Mouse (Mus musculus) heart, postnatal 14 days (tissue): ENCODE measurements around the gene Cyp27a1. TPM values are rescaled to one million over a fixed set of nuclear protein-coding genes. Genes with fewer than 3 reads are reported as not detected.

ENCODE experiments used
- DNase-seq, 2 experiments: peaks; one replicate each; pipeline ENCODE4 v3.0.0; 2021 to 2022
- intact Hi-C: fragments of 180-260 bp; cut with DNase I; formaldehyde crosslinking; loops from one replicate; pipeline ENCODE4 v1.15.1; 2025
- total RNA-seq, 2 experiments: library from RNA; stranded (reverse); gene quantifications; 2 replicates each; pipeline ENCODE4 v1.2.3; 2021

The Cyp27a1 gene
- total RNA-seq, 2 experiments from 2014 or later = 10.4 to 17.1 TPM

DNA sequence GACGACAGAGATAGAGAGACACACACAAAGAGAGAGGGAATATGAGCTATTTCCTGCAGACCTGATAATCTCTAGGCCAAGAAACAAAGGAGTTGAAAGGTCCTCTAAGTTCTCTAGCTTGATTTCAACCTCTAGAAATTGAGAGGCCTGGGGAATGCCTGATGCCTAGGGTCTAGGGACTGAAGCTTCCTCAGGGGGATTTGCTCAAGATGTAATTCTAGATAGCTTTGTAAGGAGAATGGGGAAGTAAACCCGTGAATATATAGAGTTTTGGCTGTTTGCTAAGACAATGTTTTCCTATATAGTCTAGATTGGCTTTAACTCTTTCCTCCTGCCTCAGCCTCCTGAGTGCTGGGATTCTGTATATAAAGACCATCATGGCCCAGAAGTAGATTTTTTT, 1.6 kb downstream of the Cyp27a1 start:
- DNase-seq = no peak
- intact Hi-C loops = loop anchor here (5.0 kb wide), 1 partner anchor 47 kb away; no protein-coding TSS in a partner anchor

DNA sequence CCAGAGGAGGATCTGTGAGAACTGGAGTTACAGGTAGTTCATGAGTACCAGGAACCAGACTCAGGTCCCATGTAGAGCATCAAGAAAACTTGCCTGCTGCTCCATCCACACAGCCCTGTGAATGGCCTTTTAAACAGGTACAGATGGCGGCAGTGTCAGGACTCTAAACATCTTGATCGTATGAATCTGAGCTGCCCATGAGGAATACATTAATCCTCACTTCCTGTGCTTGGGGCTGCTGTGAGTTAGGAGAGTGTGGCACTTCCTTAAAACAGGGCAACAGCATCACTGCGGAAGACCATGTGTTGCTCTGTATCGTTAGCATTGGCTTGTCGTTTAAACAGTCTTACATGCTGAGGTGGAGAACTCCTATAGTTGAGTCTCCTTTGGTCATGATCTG, 2.1 kb downstream of the Cyp27a1 start:
- intact Hi-C loops = no loop called here
- DNase-seq = no peak

DNA sequence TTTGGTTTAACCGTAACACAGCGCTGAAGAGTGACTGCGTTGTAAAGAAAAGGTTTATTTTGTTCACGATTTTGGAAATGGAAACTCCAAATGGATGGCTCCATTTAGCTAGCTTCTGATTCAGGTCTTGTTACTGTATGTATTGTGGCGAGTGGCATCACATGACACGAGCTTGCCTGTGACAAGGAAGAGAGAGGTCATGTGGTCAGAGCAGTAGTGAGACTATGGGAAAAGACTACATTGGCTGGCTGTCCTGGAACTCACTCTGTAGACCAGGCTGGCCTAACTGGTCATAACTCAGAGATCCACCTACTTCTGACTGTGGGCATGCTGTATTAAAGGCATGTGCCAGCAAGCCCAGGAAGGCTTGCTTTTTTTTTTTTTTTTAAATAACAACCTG, 2.5 kb downstream of the Cyp27a1 start:
- intact Hi-C loops = no loop called here
- DNase-seq = no peak

DNA sequence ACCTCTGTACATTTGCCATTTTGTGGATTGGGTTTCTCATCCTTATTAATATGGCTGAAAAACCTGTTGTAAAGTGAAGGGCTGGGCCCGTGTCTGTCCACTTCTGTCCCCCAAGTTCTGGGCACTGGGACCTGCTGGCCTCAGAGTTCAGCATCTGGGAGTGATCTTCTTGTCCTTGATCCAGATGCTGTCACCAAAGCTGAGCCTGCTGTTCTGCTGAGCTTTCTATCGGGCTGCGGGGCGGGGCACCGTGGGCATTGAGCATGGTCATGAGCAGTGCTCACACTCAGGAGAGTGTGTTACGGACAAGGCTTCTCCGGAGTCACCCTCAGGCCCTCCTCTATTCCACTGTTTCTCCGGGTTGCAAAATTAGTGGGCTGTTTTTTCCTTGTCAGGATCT, 4.7 kb downstream of the Cyp27a1 start:
- no peak for DNase-seq
- intact Hi-C loops = no loop called here

DNA sequence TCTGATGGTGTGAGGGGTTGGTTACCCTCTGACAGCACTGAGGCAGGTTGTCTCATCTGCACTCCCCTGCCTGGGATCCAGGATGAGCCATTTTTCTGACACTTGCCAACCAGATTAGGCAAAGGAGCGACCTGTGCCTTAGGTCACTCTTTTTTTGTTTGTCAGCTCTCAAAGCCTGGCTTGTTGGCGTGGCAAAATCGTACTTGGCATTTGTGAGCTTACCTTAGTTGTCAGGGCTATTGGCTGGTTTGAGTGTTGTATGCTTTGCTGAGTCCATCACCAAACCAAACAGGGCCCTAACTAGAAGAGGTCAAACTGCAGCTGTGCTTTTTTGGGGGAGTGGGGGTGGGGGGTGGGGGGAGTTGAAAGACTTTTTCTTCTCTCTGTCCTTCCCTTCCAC, 5.9 kb downstream of the Cyp27a1 start:
- no peak for DNase-seq
- intact Hi-C loops = no loop called here

DNA sequence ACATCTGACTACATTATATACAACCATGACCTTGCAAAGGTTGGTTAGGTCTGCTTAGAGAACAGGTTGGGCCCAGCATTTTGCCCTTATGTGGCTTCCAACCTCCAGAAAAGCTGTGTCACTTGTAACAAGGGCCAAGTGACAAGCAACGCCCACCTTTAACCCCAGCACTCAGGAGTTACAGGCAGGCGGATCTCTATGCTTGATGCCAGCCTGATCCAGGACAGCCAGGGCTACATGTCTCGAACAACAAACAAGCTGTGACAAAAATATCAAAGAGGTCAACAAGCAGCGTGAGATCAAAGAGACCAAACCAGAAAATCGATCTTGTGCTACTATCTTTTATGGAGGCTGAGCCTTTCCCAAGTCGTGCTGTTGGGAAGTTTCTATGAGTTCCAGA, 8.3 kb downstream of the Cyp27a1 start:
- no peak for DNase-seq

DNA sequence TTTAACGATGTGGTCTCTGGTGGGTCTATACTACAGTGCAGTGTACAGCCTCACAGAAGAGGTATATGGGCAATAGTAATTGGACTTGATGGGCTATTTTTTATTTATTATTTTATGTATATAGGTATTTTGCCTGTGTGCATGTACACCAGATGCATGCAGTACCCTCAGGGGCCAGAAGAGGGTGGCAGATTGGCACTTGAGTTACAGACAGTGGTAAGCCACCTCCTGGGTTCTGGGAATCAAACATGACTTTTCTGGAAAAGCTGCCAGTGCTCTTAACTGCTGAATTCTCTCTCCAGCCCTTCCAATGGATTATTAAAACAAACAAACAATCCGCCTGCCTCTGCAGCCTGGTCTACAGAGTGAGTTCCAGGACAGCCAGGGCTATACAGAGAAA, 10.4 kb downstream of the Cyp27a1 start:
- intact Hi-C loops = no loop called here
- peak in 1 of 2 experiments; percentile 27 for DNase-seq

More for the DNA sequence above, 8.3 kb downstream of the Cyp27a1 start:
- intact Hi-C loops = no loop called here

DNA sequence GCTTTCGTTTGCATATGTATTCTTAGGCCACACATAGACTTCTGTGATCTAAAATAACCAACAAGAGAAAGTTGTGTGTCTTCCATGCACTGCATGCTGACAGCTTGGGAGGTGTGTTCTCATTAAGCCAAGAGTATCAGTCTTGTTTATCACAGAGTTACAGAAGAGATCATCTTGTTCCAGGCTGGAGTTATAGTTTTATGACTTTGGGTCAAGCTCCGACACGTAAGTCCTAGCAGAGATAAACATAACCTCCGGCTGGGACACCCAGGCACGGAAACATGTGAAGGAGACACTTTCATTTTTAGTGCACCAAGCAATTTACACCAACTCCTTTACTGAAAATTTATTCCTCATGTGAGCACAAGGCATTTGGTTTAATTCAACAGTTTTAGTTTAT, 12.7 kb downstream of the Cyp27a1 start:
- no peak for DNase-seq
- intact Hi-C loops = no loop called here

DNA sequence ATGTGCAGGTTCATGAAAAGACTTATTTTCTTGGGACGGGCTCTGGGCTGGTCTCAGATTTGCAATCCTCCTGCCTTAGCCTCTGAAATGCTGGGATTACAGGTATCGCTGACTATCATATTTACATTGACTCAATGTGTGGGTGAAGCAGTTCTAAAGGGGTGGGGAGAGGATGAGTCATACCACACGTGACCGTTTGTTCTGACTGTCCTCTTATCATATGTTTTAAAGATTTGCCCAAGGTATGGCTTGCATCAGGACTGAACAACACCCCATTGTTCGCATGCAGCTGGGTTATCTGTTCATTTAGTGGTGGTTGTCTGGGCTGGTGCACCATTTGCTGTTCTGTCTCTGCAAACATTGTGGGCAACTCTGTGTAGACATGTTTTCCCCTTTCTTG, 13.3 kb downstream of the Cyp27a1 start:
- DNase-seq = no peak
- intact Hi-C loops = no loop called here

DNA sequence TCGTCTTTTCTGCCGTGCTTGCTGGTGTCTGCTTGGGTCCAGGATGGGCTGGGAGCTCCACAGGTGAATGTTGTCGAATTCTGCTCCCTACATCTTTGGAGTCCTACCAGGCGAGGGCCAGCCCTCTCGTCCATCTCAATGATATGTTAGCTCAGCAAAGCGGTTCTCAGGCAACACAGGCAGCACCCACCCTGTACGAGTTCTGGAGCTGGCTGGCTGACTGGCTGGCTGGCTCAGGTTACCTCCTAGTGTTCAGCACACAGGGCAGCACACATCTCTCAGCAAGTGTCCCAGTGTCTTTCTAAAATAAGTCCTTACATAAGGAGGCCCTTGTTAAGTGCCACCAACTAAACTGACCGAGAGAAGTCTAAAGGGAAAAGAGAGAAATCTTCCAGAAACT, 15.1 kb downstream of the Cyp27a1 start:
- no peak for DNase-seq
- intact Hi-C loops = no loop called here

DNA sequence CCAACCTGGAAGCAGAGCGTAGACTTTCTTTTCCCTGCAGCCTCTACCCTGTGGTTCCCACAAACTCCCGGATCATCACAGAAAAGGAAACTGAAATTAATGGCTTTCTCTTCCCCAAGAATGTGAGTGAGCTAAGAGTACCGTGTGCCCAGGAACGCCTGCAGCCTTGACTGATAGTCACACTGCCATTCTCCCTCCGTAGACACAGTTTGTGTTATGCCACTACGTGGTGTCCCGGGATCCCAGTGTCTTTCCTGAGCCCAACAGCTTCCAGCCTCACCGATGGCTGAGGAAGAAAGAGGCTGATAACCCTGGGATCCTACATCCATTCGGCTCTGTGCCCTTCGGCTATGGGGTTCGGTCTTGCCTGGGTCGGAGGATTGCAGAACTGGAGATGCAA, 23.6 kb downstream of the Cyp27a1 start:
- DNase-seq = no peak
- intact Hi-C loops = no loop called here

DNA sequence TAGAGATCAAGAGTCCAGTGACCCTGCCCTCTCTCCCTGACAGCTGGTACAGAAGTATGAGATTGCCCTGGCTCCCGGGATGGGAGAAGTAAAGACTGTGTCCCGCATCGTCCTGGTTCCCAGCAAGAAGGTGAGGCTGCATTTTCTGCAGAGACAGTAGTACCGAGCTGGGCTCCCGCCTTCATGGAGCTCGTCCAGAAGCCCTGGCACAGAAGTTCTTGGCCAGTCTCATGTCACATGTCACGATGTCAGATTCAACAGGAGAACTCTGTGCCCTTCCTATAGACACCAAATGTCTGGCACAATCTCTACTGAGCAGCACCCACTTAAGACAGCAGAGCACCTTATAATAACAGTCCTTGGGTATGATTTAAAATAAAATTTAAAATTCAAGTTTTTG, 24.1 kb downstream of the Cyp27a1 start:
- no peak for DNase-seq
- intact Hi-C loops = no loop called here

DNA sequence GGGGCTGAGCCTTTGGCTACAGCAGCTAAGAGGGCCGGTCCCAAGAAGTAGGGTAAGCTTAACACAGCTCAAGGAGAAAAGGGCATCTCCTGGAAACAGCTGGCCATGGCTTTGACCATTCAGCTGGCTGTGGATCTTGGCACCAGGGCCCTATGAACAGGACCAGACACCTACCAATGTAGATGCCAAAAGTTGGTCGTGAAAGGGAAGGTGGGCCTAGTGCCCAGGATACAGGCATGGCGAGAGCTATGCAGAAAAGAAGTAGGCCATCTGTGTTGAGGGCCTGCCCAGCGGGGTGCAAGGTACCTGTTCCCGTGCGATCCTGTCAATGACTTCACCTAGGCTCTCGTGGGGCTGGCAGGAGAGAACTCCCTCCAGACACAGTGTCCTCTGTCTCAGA, 27.5 kb downstream of the Cyp27a1 start:
- intact Hi-C loops = no loop called here
- peak; percentile 27 to 30 for DNase-seq

DNA sequence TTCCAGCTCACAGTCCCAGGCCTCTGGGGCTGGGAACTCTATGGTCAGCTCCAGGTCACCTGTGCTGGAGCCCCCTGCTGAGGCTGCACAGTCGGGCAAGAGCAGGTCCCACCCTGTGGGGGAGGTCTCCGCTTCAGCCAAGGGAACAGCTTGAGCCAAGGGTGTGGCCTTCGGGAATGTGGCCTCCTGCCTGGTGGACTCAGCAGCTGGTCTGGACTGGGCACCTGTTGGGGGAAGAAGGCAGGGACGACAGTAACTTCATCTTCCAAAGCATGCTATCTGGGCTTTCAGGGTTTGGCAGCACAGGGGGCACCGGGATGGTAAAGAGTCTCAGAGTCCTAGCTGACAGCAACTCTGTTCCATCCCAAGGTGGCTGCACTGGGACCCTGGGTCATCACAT, 34.0 kb downstream of the Cyp27a1 start:
- intact Hi-C loops = no loop called here
- DNase-seq = no peak

DNA sequence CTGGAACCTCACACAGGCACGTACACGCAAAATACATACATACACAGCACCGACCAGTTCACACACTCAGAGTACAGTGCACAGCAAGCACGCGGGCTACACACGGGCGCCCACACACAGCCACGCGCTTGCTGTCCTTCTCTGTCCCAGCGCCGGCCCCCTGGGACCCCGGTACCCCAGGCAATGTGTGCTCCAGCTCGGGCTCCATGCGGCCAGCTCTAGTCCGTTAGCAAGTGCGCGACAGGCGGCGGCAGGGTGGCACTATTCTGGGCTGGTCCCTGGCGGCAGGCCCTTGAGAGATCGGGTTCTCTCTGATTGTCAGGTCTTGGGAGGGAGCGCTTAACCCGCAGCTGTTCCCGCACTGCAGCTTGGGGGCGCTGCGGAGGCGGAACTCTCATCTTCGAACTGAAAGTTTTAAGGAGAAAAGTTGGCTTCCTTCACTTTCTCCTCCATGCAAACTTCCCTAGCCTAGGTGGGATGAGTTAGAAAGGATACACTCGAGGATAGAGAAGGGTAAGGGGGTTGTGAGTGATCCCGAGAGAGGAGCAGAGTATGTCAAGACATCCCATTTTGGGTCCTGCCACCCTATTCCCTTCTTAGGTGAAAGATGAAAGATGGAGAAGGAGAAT, 35.4 kb downstream of the Cyp27a1 start, which contains the start of gene Prkag3:
Prkag3 (minus strand) TSS at position 579 of the 629 bp plus-strand sequence.
- peak; percentile 69 to 82 for DNase-seq
- intact Hi-C loops = no loop called here

DNA sequence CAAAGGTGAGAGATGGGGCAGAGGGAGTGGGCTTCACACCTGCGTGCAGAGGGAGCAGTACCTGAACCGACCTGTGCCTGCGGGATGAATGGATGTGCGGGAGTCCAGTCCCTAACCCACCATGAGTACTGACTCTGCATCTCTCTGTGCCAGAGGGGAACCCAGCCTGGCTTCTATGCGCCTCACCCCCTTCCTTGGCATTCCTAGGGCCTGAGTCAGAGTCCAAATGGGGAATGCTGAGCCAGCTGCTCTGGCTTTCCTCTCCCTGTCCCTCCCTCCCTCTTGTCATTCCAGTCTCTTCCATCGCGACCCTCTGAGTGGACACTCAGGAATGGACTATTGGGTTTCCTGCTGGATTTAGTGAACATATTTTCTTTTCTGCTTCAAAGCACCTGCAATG, 35.9 kb downstream of the Cyp27a1 start:
- intact Hi-C loops = no loop called here
- DNase-seq = peak; percentile 48 to 73

DNA sequence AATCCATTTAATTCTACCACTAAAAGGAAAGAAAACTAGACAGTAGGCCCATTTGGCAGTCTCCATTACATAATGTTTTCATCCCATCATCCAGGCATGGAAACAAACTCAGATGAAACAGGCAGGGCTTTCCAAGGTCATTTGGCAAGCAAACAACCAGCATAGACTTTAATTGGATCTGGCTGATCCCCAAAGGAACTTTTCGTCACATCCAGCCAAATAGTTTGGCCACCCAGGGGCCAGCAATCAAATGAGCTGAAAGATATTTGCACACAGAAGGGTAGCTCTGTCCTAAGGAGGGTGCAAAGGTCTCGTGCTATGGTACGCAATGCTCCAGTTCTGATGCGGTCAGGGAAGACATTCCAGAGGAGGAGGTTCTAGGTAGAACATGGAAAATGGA, 37.3 kb downstream of the Cyp27a1 start:
- intact Hi-C loops = no loop called here
- DNase-seq = no peak

DNA sequence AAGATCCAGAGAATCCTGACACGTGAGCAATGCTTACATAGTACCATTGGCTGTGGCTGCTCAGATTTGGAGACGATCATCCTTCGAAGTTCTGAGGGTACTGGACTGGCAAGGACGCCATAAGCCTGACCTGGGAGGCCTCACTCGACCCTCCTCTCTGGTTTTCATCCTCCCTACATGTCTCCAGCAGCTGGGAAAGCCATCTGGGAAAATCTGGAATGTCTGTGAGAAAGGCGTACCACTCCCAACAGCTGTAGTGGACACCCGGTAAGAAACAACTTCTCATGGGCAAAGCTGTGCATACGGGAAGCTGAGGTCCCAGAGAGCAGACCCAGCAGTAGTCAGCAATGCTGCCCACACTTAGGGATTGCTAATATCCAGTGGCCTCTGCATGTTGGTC, 38.8 kb downstream of the Cyp27a1 start:
- intact Hi-C loops = no loop called here
- DNase-seq = no peak

DNA sequence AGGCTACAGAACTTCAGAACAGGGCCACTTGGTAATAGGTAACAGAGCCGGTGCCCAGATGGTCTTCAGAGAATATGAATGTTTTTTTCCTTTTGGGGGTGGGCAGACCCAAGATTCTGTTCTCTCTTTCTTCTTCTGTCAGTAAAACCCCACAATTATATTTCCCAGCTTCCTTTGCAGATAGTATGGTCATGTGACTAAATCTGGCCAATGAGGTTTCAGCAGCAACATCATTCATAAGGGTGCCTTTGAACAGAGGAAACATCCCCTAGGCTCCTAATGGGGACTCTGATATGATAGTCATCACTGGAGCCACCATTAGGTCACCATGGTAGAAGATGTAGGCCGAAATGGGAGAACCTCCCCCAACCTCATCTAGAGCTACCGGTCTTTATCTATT, 39.5 kb downstream of the Cyp27a1 start:
- intact Hi-C loops = no loop called here

DNA sequence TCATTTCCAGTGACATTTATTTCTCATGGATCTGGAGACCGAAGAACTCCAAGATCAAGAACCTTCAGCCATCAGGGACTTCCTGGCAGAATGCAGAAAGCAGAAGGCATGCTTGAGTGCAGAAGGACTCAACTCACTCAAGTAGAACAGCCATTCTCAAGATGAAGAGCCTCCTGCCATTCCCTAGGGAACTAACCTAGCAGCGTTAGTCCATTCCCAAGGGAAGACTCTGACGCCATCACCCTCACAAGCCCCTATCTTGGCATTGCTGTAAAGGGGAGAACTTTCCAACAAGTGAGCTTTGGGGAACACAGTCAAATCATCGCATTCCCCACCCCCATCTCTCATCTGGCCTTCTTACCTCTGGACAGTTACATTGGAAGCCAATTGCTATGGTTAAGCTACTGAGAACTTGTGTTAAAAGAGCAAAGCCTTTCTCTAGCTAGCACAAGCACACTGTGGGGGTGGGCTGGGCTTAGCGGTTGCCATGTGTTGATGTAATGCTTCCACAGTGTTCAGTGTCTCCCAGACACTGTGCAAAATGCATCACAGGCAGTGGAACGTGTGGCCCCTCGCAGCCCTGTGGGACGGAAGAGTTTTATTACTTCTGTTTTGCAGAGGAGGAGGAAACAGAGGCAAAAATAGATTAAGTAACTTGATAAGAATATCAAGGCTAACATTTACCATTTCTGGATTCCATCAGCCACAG, 40.0 kb downstream of the Cyp27a1 start:
- no peak for DNase-seq
- intact Hi-C loops = no loop called here

More for the DNA sequence above, 39.5 kb downstream of the Cyp27a1 start:
- no peak for DNase-seq

DNA sequence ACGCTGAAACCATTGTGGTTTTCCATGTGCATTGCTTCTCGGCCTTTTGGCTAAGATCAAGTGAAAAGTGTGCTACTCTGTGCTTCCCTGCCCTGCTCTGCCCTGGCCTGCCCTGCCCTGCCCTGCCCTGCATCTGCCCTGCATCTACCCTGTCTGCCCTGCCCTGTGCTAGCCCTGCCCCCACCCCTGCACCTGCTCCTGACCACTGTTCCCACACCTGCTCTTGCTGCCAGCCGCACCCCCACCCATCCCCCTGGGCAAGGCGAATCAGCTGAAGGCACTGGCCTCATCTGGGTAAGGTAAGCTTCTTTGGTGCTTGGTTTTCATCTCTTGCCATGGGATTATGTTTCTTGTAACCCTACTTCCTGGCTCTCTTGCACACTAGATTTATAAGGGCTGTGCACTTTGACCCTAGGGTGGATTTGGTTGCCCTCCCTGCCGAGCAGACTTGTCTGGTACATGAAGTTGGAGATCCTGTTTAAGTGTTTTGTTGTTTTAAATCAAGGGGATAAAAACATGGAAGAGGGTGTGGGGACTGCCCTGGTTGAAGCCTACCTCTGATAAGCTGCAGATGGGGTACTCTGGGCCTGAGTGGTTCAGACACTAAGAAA, 40.9 kb downstream of the Cyp27a1 start:
- no peak for DNase-seq
- intact Hi-C loops = no loop called here

DNA sequence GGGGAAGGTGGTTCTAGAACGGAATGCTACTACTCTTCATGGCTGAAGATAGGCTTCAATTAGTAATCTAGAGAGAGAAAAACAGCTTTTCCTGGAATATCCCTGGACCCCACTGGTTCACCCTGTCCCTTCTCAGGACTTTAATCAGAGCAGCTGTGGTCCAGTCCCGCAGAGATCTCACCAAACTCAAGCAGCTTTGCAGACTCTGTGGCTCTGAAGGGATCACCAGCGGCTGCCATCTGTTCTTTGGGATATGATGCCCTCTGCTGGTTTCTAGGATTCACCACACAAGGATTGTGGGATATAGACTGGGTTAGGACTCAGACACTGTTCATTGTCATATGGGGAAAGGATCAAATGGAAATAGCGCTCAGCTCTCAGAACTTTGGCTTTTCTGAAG, 46.4 kb downstream of the Cyp27a1 start:
- intact Hi-C loops = loop anchor here (2.0 to 10.0 kb wide), 4 partner anchors 47 to 299 kb away; partner anchors contain the start of genes Cyp27a1, Rnf25 and Stk36
- DNase-seq = peak; percentile 35 to 60
